Mouse (Mus musculus): ENCODE results near the gene Prickle3. TPM values are rescaled to one million over a fixed set of nuclear protein-coding genes. Genes with fewer than 3 reads are reported as not detected.
"Not testable (repeated sequence)": the region's sequence is repeated elsewhere in the genome, so short reads cannot be mapped to it uniquely, and the experiment has no call there.

The Prickle3 gene
- total RNA-seq, 2 experiments from 2014 or later, result 0.76 to 2.0 TPM

- intact Hi-C loops (cut with DNase I), result no loop called here
- DNase-seq (ENCODE audit: low spot score in 2 of 2), result no peak
Measured at GRCm38 (mm10) chrX:7665739-7666502, 8.9 kb downstream of the Prickle3 start.

GRCm38 (mm10) chrX:7670390-7670881 lies 13.4 kb downstream of the Prickle3 start:
- intact Hi-C loops (cut with DNase I), result loop anchor here (10.0 kb wide), 1 partner anchor 356 kb away; the partner anchor contains the start of gene Clcn5
- DNase-seq (ENCODE audit: low spot score in 2 of 2), result peak in 1 of 2 experiments; percentile 26

GRCm38 (mm10) chrX:7670921-7671623 lies 14.0 kb downstream of the Prickle3 start, which contains the start of gene Plp2:
TSS of gene Plp2 (minus strand) at chrX:7671390.
- DNase-seq (ENCODE audit: low spot score in 2 of 2), result no peak
- intact Hi-C loops (cut with DNase I), result loop anchor here (10.0 kb wide), 1 partner anchor 356 kb away; the partner anchor contains the start of gene Clcn5

DNA sequence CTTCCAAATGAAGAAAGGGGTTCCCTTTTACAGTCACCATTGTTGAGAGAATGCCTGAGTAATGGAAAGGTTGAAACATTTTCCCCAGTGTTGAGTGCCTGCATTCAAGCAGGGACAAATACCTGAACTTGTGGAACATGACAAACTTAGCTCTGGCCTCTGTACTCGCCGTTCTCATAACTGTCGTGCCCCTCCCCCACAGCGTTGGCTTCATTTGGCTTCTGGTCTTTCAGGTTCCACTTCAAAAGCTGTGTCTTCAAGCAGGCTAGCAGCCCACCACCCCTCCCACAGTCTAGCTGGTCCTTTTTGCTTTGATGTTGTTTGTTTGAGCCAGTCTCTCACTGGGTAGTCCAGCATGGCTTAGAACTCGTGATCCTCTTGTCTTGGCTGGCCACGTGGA lies 15.7 kb downstream of the Prickle3 start:
- intact Hi-C loops (cut with DNase I), result loop anchor here (10.0 kb wide), 1 partner anchor 358 kb away; the partner anchor contains the start of gene Clcn5

GRCm38 (mm10) chrX:7673578-7674281 lies 16.7 kb downstream of the Prickle3 start:
- intact Hi-C loops (cut with DNase I), result loop anchor here (10.0 kb wide), 1 partner anchor 359 kb away; the partner anchor contains the start of gene Clcn5

More for the DNA sequence above, 15.7 kb downstream of the Prickle3 start:
- DNase-seq (ENCODE audit: low spot score in 2 of 2), result no peak

DNA sequence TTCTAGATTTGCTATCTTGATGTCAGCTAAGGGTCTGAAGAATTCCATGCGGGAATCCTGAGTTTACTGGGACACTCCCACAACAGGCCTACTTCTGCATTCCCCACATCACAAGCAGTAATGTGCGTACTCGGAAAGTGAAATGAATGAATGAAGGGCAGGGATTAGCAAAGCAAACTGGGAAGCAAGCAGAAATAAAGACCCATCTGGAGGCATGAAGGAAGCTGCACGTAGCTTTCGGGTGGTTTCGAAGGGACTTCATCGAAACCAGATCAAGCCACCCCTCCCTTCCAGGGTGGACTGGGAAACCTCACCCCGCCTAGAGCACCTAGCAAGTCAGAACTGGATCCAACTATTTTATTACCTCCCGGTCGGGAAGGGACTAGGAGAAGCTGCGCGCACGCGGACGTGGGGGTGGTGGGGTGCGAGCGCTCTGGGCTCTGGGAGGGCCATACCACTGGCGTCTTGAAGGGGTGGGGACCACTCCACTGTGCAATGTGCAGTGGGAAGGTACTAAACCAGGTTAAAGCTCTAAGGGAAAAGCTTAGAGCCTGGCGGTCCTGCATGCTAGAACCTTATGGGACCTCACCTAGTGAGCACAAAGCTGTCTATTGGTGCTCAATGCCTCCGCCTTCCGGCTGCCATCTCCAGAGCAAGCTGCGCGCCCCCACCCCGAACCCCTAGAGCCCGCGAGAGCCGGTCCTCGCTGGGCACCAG lies 17.4 kb downstream of the Prickle3 start:
- intact Hi-C loops (cut with DNase I), result loop anchor here (10.0 kb wide), 1 partner anchor 360 kb away; the partner anchor contains the start of gene Clcn5
- no peak for DNase-seq (ENCODE audit: low spot score in 2 of 2)

More at GRCm38 (mm10) chrX:7673578-7674281, 16.7 kb downstream of the Prickle3 start:
- DNase-seq (ENCODE audit: low spot score in 2 of 2), result no peak

DNA sequence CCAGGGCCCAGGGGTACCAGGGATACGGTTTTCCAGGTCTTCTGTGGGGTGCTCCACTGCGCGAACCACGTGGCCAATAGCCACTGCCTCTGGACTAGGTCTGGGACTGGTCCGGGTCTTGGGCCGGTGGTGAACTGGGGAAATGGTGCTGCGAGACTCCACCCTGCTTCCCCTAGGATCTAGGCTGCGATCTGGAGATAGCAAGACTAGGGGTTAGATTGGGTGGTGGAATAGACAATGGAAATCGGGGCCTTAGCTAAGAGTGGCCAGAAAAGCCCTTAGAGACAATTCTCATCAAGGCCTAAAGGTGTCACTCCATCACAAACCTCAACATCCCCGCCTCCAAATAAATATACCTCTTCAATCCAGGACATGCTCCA lies 17.9 kb downstream of the Prickle3 start:
- intact Hi-C loops (cut with DNase I), result loop anchor here (10.0 kb wide), 1 partner anchor 360 kb away; the partner anchor contains the start of gene Clcn5
- no peak for DNase-seq (ENCODE audit: low spot score in 2 of 2)

- intact Hi-C loops (cut with DNase I), result loop anchor here (10.0 kb wide), 1 partner anchor 364 kb away; the partner anchor contains the start of gene Clcn5
- DNase-seq (ENCODE audit: low spot score in 2 of 2), result no peak
Measured at GRCm38 (mm10) chrX:7678986-7679385, 21.9 kb downstream of the Prickle3 start.

DNA sequence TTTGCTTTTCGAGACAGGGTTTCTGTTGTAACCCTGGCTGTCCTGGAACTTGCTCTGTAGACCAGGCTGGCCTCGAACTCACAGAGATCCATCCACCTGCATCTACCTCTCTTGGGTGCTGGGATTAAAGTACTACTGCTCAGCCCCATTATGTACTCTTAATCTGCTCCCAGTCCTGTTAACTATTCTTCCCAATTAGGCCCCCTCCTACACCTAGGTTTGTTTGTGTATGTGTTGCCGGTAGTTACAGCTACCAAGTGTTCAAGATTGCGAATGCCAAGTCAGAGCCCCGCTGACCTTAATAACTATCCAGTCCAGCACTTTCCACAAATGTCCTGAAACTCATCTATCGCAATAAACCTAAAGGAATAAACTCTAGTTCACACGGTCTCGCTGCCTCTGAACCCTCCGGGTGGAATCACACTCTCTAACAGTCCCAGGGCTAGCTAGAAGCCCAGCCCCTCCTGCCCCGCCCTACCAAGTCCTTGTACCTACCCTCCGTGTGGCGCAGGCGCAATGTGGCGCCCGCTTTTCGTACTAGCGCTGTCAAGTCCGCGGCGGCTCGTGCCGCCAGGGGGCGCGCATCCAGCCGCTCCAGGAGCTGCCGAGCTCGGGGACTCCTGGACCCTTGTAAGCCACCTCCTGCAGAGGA lies 22.5 kb downstream of the Prickle3 start:
- intact Hi-C loops (cut with DNase I), result loop anchor here (10.0 kb wide), 1 partner anchor 365 kb away; the partner anchor contains the start of gene Clcn5
- peak; percentile 80 to 86 for DNase-seq (ENCODE audit: low spot score in 2 of 2)

DNA sequence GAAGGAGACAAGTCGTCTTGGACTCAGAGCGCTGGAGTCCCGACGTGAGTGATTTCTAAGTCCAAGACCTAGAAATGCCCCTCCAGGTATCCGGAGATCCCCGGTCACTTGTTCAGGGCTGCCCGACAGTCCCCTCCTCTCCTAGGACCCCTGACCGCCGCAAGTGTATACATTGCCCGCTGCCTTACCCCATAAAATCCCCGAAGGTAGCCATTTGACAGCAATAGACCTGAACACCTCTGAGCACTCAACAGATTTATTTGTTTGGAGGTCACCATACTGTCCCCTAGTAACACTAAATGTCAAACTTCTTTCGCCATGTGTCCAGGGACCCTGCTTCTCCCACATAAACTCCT lies 23.0 kb downstream of the Prickle3 start:
- intact Hi-C loops (cut with DNase I), result no loop called here

GRCm38 (mm10) chrX:7680864-7681263 lies 23.8 kb downstream of the Prickle3 start, which contains the start of gene Magix:
TSS of gene Magix (minus strand) at chrX:7681251.
- DNase-seq (ENCODE audit: low spot score in 2 of 2), result no peak
- intact Hi-C loops (cut with DNase I), result no loop called here

More for the DNA sequence above, 23.0 kb downstream of the Prickle3 start:
- DNase-seq (ENCODE audit: low spot score in 2 of 2), result no peak

GRCm38 (mm10) chrX:7688321-7688720 lies 31.3 kb downstream of the Prickle3 start:
- intact Hi-C loops (cut with DNase I), result no loop called here
- no peak for DNase-seq (ENCODE audit: low spot score in 2 of 2)

DNA sequence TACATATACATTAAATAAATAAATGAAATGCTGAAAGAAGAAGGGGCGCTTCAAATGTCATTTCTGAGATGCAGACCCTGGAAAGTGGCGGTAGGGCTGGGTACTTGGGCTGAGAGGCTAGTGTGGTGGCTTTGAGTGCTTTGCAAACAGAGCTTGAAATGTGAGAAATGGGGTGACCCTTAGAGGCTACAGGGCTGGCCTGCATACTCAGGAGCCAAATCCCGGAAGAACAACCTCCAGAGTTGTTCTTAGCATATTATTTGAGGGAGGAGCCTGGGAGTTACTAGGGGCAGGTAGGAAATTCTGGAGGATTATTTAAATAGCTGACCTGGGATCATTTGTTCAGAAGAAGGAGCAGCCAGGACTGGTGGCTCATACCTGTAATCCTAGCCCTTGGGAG lies 33.4 kb downstream of the Prickle3 start:
- no peak for DNase-seq (ENCODE audit: low spot score in 2 of 2)
- intact Hi-C loops (cut with DNase I), result no loop called here

GRCm38 (mm10) chrX:7692862-7693261 lies 35.8 kb downstream of the Prickle3 start:
- no peak for DNase-seq (ENCODE audit: low spot score in 2 of 2)
- intact Hi-C loops (cut with DNase I), result no loop called here

DNA sequence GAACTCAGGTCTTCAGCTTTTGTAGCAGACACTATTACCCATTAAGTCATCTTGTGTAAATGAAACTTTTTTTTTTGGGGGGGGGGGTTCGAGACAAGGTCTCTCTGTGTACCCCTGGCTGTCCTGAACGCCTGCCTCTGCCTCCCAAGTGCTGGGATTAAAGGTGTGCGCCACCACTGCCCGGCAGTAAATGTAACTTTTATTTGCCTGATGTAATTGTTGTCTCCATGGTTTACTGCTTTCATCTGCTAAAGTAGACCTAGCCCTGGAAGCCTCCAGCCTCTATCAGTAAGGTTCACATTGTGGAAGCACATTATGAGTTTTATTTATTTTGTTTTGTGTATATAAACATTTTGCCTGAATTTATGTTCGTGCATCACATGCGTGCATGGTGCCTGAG lies 39.5 kb downstream of the Prickle3 start:
- no peak for DNase-seq (ENCODE audit: low spot score in 2 of 2)

DNA sequence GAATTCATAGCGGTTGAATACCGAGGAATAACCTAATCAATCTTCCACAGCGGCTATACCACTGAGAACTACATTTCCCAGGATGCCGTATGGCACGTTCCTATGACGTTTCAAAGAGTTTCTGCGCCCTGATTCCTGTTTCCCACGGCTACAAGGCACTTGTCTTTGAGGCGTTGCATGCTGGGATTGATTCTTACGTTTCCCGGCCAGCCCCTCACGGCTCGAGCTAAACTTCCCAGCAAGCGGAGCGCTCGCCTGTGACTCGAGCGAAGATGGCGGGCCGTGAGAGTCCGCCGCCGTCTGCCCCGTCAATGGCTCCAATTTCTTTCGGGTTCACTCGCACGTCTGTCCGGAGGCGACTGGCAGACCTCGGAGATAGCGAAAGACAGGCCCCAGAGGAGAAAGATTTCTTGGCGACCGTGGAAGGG lies 39.9 kb downstream of the Prickle3 start, which contains the start of gene Gpkow:
Gene Gpkow, plus strand, starts transcription at position 178 of the 428 bp plus-strand sequence.
- DNase-seq (ENCODE audit: low spot score in 2 of 2), result peak; percentile 83 to 95
- intact Hi-C loops (cut with DNase I), result no loop called here

More for the DNA sequence above, 39.5 kb downstream of the Prickle3 start:
- intact Hi-C loops (cut with DNase I), result no loop called here

DNA sequence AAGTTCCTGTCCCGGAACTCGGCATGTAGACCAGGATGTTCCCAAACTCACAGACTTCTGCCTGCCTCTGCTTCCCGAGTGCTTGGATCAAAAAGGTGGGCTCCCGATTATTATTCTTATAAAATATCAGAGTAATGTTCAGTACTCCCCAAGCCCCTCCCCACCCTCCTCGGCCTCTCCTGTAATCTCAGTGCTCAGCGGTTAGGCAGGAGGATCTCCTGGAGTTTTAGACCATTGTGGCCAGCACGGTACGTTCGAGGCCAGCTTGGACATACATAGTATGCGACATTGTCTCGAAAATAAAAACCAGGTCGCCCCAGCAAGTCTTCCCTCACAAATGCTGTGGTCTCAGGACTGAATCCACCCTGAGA lies 56.7 kb downstream of the Prickle3 start:
- intact Hi-C loops (cut with DNase I); DNase-seq (ENCODE audit: low spot score in 2 of 2): not testable (repeated sequence)
